Mouse (Mus musculus): ENCODE results near the gene Zic4.

DNA sequence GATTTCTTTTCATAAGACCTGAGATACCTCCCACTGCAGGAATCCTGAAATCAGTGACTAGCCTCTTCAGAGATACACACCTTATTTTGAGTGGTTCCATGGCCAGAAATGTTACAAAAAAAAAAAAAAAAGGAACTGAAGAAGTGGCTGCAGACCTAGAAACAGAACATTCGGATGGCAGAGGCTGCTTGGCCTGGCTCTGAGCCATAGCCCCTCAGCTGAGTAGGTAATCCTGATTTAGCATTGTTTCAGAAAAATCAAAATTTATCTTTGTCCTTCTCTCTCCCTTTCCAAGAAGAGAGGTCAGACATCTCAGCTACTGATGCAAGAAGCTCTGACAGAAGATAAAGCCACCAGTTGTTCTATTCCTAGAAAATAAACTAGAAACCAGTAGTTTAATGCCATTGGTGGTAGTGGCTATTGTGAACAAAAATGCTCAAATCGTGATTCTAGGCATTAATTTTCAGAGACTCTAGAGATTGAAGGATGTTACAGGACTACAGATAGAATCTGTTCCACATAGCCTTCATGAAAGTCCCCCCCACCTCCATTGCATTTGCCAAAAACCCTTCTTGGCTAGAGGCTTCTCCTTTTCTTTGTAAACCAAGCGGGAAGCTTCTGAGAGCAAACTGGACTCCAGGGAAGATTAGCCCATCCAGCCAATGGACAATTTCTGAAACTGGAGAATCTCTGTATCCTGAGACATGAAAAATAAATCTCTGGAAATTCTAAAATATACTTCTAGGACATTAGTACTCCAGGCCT is 11.8 kb downstream of the Zic4 start:
- TF ChIP-seq USF1 (IDR thresholded peaks at IDR 0.05; ENCODE audit: low read depth) (no peak), MYOD1 (IDR thresholded peaks at IDR 0.05; ENCODE audit: control insufficient read depth in 1 of 3, insufficient read length in 2 of 3, low read depth in 2 of 3) (no peak)

Measured in myocyte (in vitro differentiated cells).